Mouse (Mus musculus) urinary bladder, postnatal 14 days (tissue): ENCODE results near the gene Dmc1.

Source experiments
- DNase-seq: peaks from one replicate; pipeline ENCODE4 v3.0.0; 2021; ENCODE audit warnings: low spot score

Dmc1 gene

GRCm38 (mm10) chr15:79511553-79512320 lies 93.2 kb downstream of the Dmc1 start:
- DNase-seq: peak; percentile 87
